Mouse (Mus musculus) kidney, adult 8-10 months (tissue): Measurements from ENCODE around the gene Pla2g2d.

Experiments used
- DNase-seq, 2 experiments: peaks; one replicate each; pipeline ENCODE4 v3.0.0; 2022

The Pla2g2d gene

GRCm38 (mm10) chr4:138827147-138827546 lies 51.6 kb downstream of the Pla2g2d start:
- no peak for DNase-seq
